Mouse (Mus musculus): ENCODE measurements around the gene Rflnb. TPM values are rescaled to one million over a fixed set of nuclear protein-coding genes. Genes with fewer than 3 reads are reported as not detected.

Gene Rflnb
- total RNA-seq, 2 experiments from 2014 or later: 16.2 to 23.1 TPM

- DNase-seq: no peak
- intact Hi-C loops (cut with DNase I): no loop called here
Observed at GRCm38 (mm10) chr11:75994357-75994756, 33.2 kb downstream of the Rflnb start.

- intact Hi-C loops (cut with DNase I): no loop called here
- no peak for DNase-seq
Observed at GRCm38 (mm10) chr11:75992481-75992880, 35.1 kb downstream of the Rflnb start.

- intact Hi-C loops (cut with DNase I): no loop called here
- no peak for DNase-seq
Observed at GRCm38 (mm10) chr11:75991911-75992310, 35.7 kb downstream of the Rflnb start.

- DNase-seq: no peak
- intact Hi-C loops (cut with DNase I): no loop called here
Observed at GRCm38 (mm10) chr11:75990965-75991835, 36.4 kb downstream of the Rflnb start.

GRCm38 (mm10) chr11:75985948-75986347, 41.6 kb downstream of the Rflnb start:
- no peak for DNase-seq
- intact Hi-C loops (cut with DNase I): no loop called here

GRCm38 (mm10) chr11:75984581-75984980, 43.0 kb downstream of the Rflnb start:
- intact Hi-C loops (cut with DNase I): no loop called here
- DNase-seq: no peak

GRCm38 (mm10) chr11:75983194-75983593, 44.4 kb downstream of the Rflnb start:
- intact Hi-C loops (cut with DNase I): no loop called here
- DNase-seq: no peak

GRCm38 (mm10) chr11:75980413-75980812, 47.2 kb downstream of the Rflnb start:
- intact Hi-C loops (cut with DNase I): no loop called here
- DNase-seq: no peak

GRCm38 (mm10) chr11:75978051-75978450, 49.5 kb downstream of the Rflnb start:
- DNase-seq: no peak
- intact Hi-C loops (cut with DNase I): no loop called here

GRCm38 (mm10) chr11:75976748-75977147, 50.8 kb downstream of the Rflnb start:
- intact Hi-C loops (cut with DNase I): no loop called here
- no peak for DNase-seq

- no peak for DNase-seq
- intact Hi-C loops (cut with DNase I): no loop called here
Observed at GRCm38 (mm10) chr11:75973988-75974387, 53.6 kb downstream of the Rflnb start.

- intact Hi-C loops (cut with DNase I): no loop called here
- DNase-seq: no peak
Observed at GRCm38 (mm10) chr11:75972916-75973567, 54.5 kb downstream of the Rflnb start.

- intact Hi-C loops (cut with DNase I): no loop called here
Observed at GRCm38 (mm10) chr11:75972188-75972587, 55.4 kb downstream of the Rflnb start.

GRCm38 (mm10) chr11:75970629-75971028, 57.0 kb downstream of the Rflnb start:
- no peak for DNase-seq
- intact Hi-C loops (cut with DNase I): no loop called here

More at GRCm38 (mm10) chr11:75972188-75972587, 55.4 kb downstream of the Rflnb start:
- no peak for DNase-seq

Other genes starting within 250 kb of the Rflnb start
- gene Doc2b, start 231.7 kb downstream of the Rflnb start, total RNA-seq (2021): 1 to 10 TPM in 1 of 2 experiments, under 1 TPM in 1; 0.84 to 1.1 TPM
- 10 to 100 TPM in 1 of 2 experiments, 1 to 10 TPM in 1; 9.4 to 11.0 TPM for gene Rph3al, start 89.4 kb downstream of the Rflnb start, total RNA-seq (2021)
- not detected for gene 1700016K19Rik, start 27.9 kb downstream of the Rflnb start, total RNA-seq (2021)
- 10 to 100 TPM; 20.2 TPM for gene Vps53, start 151.9 kb upstream of the Rflnb start, total RNA-seq (2021)
- 1 to 10 TPM; 1.8 TPM for gene Fam57a, start 151.9 kb upstream of the Rflnb start, total RNA-seq (2021)
- gene Dbil5, start 189.8 kb upstream of the Rflnb start, total RNA-seq (2021): not detected
- 1 to 10 TPM; 1.6 to 4.0 TPM for gene Gemin4, start 189.9 kb upstream of the Rflnb start, total RNA-seq (2021)
- 10 to 100 TPM; 11.0 to 13.9 TPM for gene Mrm3, start 215.9 kb upstream of the Rflnb start, total RNA-seq (2021)
- 10 to 100 TPM; 16.6 to 17.2 TPM for gene Glod4, start 215.9 kb upstream of the Rflnb start, total RNA-seq (2021)

Measured in gastrocnemius, postnatal 36 days (tissue).